Mouse (Mus musculus) midbrain, embryonic 12.5 days (tissue): ENCODE results near the gene Eed. TPM values are rescaled to one million over a fixed set of nuclear protein-coding genes. Genes with fewer than 3 reads are reported as not detected.

Experiments
- polyA plus RNA-seq: library from polyadenylated mRNA; unstranded; fragments of >200 nt; fragmentation: Nextera tagmentation; extraction: Ambion mirVana; gene quantifications from 2 replicates; pipeline ENCODE4 v1.2.1, GENCODE M21; 2016

Eed gene
- polyA plus RNA-seq, 1 experiment from 2014 or later = 73.7 TPM

Other genes with a start within 250 kb of the Eed start
- gene Ccdc81, start 77.4 kb downstream of the Eed start, polyA plus RNA-seq = 0.11 and 0.26 TPM in 2 replicates
- 138 TPM in 2 replicates for gene Hikeshi, start 39.8 kb downstream of the Eed start, polyA plus RNA-seq
- gene Picalm, start 149.2 kb upstream of the Eed start, polyA plus RNA-seq = 44.5 and 53.2 TPM in 2 replicates